Mouse (Mus musculus) cerebellum, adult 2 months (tissue): ENCODE measurements around the gene Osbpl10.

ENCODE experiments used
- CTCF ChIP-seq: fragments of 200-500 bp; IDR thresholded peaks from 2 replicates; pipeline ENCODE4 v1.5.1; 2011; ENCODE audit warnings: low read depth, mild to moderate bottlenecking, control low read depth, low read length, moderate library complexity, borderline replicate concordance; ENCODE audit not compliant: insufficient read depth
- POLR2A ChIP-seq: fragments of 200-500 bp; IDR thresholded peaks from 2 replicates; pipeline ENCODE4 v1.6.1; 2011; ENCODE audit warnings: low read length, control low read depth, borderline replicate concordance; ENCODE audit not compliant: insufficient read depth

DNA sequence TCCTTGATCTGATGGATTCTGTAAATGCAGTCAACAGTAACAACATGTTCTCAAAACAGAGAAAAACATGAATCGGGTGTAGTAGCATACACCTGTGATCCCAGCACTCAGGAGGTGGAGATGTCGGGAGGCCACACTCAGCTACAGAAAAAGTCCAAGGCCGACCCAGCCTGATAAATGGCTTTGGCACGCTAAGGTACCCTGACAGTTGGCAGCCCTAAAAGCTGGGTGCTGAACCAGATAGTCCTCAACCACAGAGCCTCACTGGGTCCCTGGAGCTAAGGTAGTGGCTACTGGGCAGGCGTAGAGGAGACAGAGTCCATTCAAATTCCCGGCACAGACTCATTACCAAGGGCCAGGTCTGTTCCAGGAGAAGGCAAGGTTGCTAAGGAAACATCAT is 222.9 kb downstream of the Osbpl10 start:
- TF ChIP-seq CTCF (no peak), POLR2A (no peak)
